Mouse (Mus musculus) activated CD4-positive, CD25-positive, alpha-beta regulatory T cell, adult 4 months (primary cell): Measurements from ENCODE around the gene Olfml3. TPM values are rescaled to one million over a fixed set of nuclear protein-coding genes. Genes with fewer than 3 reads are reported as not detected.

Source experiments
- ATAC-seq: one replicate; pipeline ENCODE4 v1.8.0; 2017
- polyA plus RNA-seq, 2 experiments: library from polyadenylated mRNA; unstranded; fragments of 100-300 nt; shearing (Covaris generic); gene quantifications; one replicate each; pipeline ENCODE4 v1.2.1; 2017

Gene Olfml3
- polyA plus RNA-seq, 2 experiments from 2014 or later: 0.11 to 0.82 TPM

DNA sequence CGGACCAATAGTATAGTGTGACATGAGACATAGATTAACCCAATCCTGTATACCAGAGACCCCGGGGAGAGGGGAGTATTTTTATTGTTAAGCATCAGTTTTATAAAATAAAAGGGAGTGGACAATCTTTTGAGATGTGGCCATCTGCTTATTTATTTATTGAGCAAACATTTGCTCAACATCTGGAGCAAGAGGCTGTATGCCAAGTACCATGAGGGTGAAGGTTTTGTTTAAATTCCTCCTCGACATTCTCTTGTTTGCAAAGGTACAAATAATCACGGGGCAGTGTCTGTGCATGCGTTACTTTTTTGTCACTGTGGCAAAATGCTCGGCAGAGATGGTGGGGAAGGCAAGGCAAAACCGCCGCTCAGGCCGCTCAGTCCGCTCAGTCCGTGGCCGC lies 32.4 kb downstream of the Olfml3 start:
- no peak for ATAC-seq

DNA sequence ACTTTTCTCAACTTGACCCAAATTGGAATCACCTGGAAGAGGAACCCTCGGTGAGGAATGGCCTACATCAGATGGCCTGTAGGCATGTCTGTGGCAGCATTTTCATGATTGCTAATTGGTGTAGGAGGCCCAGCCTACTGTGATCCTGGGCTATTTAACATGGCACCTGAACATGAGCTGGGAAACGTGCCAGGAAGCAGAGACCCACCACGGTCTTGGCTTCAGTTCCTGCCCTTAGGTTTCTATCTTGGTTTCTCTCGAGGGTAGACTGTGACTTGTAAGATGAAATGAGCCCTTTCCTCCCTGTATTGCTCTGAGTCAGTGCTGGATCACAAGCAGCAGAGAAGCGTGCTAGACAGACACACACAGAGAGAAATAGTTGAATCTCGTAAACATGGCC lies 33.1 kb downstream of the Olfml3 start:
- ATAC-seq: no peak

DNA sequence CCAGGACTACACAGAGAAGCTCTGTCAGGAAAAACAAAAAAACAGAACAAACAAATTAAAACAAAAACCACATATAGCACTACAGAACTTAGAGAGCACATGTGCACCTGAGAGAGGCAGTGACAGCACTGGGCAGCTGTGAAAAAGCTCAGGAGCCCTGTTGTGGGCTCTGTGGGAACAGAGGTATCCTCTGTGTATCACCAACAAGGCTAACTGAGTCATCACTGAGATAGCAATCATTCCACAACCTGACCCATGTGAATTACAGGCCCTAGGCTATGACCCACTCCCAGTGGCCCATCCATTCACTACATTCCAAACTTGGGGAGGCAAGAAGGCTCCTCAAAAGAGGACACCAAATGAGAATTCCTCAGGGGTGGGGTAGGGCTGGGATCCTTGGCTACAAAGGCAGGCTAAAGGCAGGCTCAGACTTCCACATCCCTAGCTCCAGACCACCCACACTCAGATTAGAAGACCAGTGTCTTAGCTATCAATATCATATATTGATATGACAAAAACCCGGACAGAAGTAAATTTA lies 41.3 kb downstream of the Olfml3 start:
- ATAC-seq: no peak

DNA sequence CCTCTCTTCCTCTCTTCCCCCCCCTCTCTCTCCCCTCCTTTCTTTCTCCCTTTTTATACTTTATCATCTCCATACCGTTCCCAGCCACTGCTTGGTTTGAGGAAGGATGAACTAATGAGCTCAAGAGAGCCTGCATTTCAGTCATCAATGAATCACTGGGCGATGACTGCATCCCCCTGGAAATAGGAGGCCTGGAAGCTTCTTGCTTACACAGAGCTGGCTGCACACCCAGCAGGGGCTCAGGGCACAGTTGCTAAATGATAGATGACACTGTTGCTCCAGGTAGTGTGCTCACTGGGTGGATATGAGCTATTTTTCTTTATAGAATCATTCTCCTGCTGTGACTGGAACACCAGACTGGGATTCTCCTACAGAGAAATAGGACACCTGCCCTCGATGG lies 42.2 kb downstream of the Olfml3 start:
- no peak for ATAC-seq

DNA sequence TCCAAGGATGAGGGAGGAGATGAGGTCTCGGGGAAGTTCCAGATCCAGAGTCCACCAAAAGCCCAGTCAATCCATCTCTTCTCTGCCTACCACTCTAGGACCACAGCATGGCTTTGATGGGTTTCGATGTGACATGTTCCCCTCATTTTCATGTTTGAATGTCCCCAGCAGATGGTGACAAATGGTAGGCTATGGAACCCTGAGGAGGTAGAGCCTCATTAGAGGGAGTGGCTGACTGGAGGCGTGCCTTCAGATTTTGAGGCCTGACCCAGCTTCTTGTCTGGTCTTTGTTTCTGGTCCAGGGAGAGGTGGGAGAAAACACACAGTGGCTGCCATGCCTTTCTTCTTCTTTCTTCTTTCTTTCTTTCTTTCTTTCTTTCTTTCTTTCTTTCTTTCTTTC lies 47.3 kb downstream of the Olfml3 start:
- ATAC-seq: no peak

DNA sequence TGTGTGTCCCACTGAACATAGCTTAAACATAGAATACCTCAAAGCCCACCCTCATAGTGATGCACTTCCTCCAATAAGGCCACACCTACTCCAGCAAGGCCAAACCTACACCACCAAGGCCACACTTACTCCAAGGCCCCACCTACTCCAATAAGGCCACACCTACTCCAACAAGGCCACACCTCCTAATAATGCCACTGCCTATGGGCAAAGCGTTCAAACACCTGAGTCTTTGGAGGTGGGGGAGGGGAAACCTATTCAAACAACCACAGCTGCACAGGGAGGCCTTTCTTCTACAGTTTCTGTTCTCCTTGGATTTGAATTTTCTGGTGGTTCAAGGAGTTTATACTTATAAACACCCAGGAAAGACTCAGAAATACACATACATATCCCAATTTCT lies 48.8 kb downstream of the Olfml3 start:
- ATAC-seq: no peak

DNA sequence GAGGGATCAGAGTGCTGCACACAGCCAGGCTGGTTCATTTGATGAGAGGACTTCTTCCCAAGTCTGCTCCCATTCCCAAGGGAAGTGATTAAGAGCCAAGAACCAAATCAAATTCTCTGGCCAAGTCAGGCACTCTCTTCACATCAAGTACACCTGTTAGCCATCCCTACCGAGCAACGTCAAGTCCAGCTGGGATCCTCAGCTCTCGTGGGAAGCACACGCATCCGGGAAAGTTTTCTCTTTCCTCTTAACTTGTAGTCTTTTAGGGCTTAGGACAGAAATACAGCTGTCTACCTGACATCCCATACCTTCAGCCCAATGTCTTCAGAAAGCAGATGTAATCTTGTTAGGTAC lies 53.9 kb downstream of the Olfml3 start:
- no peak for ATAC-seq

DNA sequence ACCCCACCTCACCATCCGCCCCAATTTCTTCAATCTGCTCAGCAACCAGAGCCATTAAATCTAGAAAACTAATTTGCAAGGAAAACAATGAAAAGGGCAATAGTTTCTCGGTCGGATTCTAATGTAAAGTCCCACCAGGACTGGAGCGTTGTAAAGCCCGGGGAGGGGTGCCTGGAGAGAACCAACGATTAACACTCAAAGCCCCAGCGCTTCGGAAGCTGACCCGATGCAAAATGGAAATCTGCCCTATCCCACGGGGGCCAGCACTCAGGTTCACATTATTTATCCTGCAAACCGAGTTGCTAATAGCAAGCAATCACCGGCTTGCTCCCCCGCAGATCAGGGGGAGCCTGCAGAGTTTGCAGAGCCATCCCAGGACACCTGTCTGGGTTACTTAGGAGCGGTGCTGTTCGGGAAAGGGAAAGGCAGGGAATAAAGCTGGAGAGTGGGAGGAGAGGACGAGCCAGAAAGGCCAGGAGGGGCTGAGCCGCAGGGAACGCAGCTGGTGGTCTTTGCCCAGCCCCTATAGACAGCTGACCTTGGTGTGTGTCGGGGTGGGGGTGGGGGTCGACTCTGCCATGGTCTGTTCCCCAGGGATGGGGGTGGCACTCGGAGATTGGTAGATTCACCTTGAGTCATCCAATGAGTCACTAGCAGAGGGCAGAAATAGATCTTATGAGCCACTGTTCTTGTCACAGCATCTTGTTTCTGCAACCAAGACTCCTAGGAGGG lies 54.4 kb downstream of the Olfml3 start:
- ATAC-seq: no peak

DNA sequence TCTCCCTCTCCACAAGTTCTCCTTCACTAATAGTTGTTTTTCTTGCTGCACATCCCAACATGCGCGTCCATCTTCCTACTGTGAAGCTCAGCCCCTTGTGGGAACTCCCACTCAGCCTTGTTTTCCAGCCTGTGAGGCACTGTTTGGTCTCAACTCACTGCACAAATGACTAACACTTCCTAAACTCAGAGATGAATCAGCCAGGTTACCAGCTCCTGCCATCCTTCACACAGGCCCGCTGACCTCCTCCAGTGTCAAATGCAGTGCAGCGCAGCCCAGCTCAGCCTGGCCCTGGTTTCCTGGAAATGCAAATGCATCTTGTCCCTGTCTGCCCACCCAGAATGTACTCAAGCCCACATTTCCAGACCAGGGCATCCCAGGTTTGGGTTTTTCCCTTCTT lies 55.3 kb downstream of the Olfml3 start:
- no peak for ATAC-seq

DNA sequence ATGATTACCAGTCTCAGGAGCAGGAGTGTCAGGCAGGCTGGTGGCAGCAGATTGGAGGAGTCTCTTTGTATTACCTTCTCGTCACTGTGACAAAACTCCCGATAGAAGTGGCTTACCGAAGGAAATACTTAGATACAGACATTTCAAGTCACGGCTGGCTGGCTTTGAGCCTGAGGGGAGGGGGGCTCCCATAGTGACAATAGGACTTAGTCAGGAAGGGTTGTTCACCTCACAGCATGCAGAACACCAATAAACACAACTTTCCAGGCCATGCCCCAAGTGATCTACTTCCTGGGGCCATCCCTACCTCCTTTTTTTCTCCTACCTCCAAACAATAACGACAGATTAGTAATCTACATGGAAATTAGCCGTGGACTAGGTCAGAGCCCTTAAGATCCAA lies 59.0 kb downstream of the Olfml3 start:
- no peak for ATAC-seq

DNA sequence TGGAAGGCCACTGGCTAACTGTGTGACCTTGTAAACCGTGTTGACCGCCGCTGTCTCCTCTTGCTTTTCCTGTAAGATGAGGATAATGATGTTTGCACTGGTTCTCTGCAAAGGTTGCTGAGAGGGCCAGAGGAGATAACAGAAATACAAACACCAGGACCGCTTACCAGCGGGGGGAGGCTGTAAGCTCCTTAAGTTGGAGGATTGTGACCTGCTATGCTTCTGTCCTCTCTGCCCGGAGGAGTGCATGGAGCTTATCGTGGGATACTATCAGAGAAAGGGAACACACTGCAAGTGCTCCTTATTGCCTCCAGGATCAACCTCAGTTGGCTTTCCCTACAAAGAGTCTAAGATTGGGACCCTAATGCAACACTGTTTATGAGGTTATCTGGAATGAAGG lies 65.1 kb downstream of the Olfml3 start:
- no peak for ATAC-seq

Other genes starting within 250 kb of the Olfml3 start
- not detected for gene Syt6, start 162.8 kb downstream of the Olfml3 start, polyA plus RNA-seq
- 1 to 10 TPM; 1.7 to 3.1 TPM for gene Atg4a-ps, start 91.9 kb downstream of the Olfml3 start, polyA plus RNA-seq
- gene Gm10964, start 1.4 kb upstream of the Olfml3 start, polyA plus RNA-seq: not detected
- gene Hipk1, start 53.6 kb upstream of the Olfml3 start, polyA plus RNA-seq: 10 to 100 TPM; 27.5 to 58.6 TPM
- gene Dclre1b, start 71.4 kb upstream of the Olfml3 start, polyA plus RNA-seq: 10 to 100 TPM; 18.4 to 30.4 TPM
- 10 to 100 TPM; 10.8 to 18.3 TPM for gene Ap4b1, start 71.5 kb upstream of the Olfml3 start, polyA plus RNA-seq
- gene Gm43064, start 71.6 kb upstream of the Olfml3 start, polyA plus RNA-seq: under 1 TPM in 1 of 2 experiments, not detected in 1; 0.36 TPM
- 1 to 10 TPM; 3.1 to 7.9 TPM for gene Bcl2l15, start 94.6 kb upstream of the Olfml3 start, polyA plus RNA-seq
- 100 to 1,000 TPM; 302 to 352 TPM for gene Ptpn22, start 121.8 kb upstream of the Olfml3 start, polyA plus RNA-seq
- 10 to 100 TPM; 10.3 to 11.3 TPM for gene Rsbn1, start 176.1 kb upstream of the Olfml3 start, polyA plus RNA-seq
- 10 to 100 TPM; 11.4 to 11.6 TPM for gene Phtf1, start 230.1 kb upstream of the Olfml3 start, polyA plus RNA-seq